Mouse (Mus musculus) embryo, embryonic 10.5 days (tissue): Measurements from ENCODE around the gene Defb25.
A peak's percentile ranks its signal among the peaks of the same experiment; 100 is the strongest.
"Not testable (repeated sequence)": the region's sequence is repeated elsewhere in the genome, so short reads cannot be mapped to it uniquely, and the experiment has no call there.

Source experiments
- DNase-seq: peaks from one replicate; pipeline ENCODE4 v3.0.0-alpha.2; 2015; ENCODE audit warnings: low spot score

Defb25 gene

DNA sequence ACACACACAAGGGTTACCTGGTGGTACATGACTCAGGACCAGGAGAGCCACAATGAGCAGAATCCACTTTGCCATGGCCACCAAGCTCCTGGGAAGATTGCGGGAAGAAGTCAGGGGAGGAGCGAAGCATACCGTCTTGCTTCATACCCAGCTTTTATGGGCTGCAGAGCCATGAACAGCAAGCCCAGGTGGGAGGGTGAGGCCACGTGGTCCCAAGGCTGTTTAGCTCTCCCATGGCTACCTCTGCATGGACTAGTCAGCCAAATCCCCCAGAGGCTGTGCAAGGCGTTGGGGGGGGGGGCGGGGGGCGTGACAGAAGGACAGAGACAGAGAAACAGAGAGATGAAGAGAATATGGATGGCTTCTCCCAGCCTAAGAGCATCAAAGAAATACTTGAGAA, at the start of gene Defb25:
Defb25 (minus strand) TSS at position 101 of the 400 bp plus-strand sequence.
- no peak for DNase-seq

DNA sequence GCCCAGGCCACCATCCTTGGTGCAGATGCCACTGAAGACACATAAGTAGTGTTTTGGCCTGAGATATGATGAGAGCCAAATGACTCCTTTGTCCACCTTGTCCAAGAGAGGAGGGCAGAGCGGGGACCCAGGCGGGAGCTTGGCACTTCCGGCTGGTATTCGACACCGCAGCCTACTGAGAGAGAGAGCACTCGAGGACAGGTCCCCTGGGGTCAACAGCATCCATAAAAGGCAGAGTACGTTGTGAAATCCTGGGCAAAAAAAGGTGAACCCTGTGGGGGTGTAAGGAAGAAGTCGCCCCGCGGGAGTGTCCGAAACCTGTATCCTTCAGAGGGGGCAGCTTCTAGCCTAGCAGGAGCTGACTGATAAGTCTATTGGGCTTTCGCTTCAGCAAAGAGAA, 49.3 kb upstream of the Defb25 start:
- no peak for DNase-seq

DNA sequence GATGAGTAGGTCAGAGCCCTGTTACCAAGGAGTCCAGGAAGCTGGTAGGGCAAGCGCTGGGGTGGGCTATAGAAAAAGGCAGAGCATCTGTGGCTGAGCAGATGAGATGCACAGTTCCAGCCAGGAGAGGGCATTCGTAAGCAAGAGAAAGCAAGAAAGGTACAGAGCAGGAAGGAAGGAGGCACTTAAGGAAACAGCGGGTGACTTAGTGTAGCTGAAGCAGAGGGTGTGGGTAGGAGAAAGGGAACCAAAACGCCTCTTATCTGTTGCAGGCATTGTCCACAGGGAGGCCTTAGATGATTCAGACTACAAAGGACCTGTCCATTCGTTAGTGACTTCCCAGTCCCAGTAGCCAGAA, 48.8 kb upstream of the Defb25 start:
- DNase-seq: peak; percentile 64

DNA sequence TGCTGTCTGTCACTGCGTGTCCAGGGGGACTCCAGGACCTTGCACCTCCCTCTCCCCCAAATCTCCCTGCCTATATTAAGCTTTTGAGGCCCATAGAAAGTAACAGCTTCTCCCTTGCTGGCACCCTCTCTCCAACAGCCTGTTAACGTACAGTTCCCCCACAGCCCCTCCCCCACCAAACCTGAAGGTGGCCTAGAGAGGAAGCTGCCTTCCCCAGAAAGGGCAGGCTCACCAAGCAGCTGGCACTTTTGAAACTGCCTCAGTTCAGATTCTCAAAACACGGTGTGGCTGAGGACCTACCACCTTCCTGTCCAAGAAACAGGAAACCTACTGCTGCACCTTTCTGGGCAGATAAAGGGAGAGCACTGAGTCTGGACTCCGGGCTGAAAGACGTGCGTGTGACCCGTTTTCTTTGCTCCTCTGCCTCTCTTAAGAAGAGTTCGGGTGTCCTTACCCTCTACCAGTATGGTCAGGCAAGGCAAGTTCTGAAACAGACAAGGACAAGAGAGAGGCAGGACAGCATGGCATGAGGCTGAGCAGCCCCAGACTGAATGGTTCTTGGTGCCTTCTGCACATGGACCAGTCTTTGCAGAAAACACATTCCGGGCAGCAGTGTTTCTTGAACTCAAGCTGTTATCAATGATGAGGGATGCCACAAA, 48.3 kb upstream of the Defb25 start:
- no peak for DNase-seq

DNA sequence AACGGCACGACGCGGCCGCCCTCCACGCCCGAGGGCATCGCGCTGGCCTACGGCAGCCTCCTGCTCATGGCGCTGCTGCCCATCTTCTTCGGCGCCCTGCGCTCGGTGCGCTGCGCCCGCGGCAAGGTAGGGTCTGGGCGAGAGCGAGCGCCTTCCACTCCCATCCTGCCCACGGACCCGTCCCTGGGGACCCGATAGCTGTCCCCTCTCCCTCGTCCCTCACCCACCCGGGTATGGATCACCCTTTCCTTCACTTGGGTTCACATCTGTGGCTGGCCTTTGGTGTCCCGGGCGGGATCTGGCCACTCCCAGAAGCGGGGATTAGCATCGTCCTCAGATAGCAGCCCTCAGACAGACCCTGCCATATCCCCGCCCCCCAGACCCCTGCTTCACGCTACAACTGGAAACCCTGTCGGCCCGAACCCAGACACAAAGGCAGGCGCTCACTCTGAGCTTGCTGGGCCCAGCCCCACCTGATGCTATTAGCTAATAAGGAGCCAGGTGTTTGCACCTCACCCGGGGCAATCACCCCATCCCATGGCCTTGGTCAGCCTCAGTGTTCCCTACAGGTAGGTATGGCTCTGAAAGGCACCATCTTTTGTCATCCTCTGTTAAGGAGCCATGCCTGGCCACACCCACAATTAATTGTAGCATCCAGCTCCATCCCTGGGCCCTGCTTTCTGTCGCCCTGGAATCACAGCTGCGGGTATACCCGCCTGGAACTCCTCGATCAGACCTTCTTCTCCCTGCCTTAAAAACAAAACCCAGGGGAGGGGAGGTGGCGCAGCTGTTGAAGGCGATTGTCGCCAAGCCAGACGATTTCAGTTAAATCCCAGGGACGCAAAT, 47.0 kb upstream of the Defb25 start:
- DNase-seq: peak; percentile 75

DNA sequence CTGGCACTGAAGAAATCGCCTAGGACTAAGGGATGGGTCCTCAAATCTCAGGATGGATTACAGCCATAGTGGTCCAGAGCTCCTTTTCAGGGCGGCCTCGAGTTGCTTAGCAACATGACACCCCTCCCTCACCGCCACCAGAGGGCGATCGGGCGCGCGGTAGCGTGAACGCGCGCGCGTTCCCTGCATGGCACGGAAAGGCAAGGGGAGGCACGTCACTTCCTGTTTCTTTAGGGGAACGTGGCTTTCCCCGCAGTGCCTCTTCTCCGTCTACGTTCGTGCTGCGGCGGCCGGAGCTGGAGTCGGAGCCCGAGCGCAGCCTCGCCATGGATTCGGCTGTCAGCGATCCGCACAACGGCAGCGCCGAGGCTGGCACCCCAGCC, 46.4 kb upstream of the Defb25 start, which contains the start of gene H13:
H13 (plus strand) TSS at position 206 of the 383 bp plus-strand sequence.
- DNase-seq: peak; percentile 97

DNA sequence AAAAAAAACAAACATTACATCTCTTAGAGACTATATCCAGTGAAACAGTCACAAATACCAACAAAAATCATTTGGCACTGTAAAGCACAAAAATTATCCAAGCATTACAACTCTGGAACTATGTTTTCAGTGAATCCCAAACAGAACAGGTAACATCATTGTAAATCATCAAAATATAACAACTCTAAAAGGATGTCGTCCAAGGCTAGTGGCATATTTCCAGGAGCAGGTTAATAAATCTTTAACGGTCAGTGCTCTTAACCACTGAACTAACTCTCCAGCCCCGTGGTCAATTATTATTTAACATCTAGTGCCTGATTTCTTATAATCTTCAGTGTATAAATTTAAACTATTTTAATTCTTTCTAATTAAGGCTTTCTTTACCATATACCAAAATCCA, 43.3 kb upstream of the Defb25 start:
- DNase-seq: not testable (repeated sequence)

DNA sequence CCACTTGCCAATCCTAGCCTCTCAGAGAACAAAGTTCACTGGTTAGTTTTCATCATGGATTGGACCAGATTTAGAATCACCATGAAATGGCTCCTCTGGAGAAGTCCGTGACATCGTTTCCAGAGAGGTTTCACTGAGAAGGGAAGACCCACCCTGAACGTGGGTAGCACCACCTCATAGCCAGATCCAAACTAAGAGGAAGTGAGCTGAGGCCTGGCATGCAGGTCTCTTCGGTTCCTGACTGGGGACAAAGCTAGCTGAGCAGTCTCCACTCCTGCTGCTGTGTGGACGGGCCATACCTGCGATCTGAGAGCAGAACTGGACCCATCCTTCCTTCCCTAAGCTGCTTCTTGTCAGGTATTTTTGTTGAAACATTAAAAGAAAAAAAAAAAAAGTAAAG, 38.3 kb upstream of the Defb25 start:
- no peak for DNase-seq

DNA sequence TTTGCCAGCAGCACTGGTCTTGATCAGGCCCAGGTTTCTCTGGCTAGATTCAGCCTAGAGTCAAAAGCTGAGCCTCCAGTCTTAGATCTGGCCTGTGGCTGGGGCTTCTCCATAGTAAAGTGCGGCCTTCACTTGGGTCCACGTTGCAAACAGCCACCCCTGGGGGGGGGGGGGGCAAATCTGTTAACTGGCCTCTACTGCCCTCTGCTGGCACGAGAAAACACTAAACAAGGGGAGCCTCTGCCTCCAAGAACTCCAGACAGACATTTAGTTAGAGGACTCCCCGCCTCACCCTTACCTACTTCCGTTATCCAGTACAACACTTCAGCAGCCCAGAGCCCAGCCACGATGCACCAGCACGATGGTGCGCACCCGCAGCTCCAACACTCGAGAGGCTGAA, 34.5 kb upstream of the Defb25 start:
- peak; percentile 44 for DNase-seq

DNA sequence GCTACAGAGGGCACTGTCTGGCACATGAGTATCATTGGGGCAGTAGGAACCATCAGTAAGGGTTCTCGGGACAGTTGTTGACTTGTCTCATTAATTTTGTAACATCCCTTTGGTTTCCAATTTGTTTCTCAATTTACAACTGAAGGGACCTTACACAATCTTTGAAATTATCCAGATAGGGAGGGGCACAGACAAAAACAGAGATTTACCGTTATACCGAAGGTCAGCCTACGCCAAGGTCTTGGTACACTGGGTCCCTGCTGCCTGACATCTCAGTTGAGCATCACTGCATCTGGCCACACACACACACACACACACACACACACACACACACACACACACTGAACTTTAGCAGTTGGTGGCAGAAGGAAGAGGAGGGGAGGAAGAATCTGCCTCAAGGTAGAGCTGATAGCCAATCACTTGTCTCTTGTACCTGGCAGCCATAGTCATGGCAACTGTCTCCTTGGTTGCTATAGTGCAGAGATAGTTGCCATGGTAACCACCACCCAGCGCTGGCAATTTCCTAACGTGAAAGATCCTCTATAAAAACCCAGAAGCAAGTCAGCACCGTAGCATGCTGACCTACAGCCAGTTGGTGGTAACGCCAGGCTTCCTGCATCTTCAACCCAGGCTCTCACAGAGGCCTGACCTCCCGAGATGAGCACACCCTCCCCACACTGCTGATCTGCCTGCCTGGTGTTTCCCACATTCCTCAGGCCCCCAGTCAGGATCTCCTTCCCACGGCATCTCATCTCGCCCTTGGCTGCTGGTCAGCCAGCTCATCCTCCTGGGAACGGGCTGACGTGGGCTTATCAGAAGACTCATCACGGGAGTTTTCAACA, 31.2 kb upstream of the Defb25 start:
- no peak for DNase-seq

DNA sequence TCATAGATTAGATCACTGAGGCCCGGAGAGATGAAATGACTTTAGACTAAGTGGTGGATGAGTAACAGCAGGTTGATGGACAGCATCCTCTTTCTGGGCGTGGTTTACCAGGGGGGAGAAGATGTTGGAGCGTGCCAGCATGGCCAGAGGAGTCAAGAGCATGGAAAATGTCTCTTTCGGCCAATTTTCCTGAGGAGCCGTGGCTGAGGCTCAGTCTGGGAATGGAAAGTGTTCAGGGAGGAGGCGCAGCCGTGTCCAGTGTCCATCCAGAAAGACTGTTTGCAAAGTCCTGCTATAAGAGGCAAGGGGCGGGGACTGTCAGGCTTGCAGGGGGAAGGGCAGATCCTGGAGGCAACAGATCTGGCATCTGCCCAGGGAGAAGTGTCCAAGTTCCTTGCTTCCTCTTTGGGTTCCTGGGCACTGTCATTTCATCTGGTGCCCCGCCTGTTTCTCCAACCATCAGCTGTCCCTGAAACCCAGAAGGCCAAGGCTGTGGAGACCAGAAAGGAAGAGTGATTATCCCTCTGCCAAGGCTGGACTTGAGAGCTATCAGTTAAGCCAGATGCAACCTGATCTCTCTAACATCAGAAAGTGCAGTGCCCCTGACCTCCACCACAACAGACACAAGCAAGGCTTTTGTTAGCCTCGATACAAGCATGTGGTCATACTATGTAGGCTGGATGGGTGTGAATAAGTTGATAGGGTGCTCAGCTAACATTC, 30.2 kb upstream of the Defb25 start:
- DNase-seq: no peak

DNA sequence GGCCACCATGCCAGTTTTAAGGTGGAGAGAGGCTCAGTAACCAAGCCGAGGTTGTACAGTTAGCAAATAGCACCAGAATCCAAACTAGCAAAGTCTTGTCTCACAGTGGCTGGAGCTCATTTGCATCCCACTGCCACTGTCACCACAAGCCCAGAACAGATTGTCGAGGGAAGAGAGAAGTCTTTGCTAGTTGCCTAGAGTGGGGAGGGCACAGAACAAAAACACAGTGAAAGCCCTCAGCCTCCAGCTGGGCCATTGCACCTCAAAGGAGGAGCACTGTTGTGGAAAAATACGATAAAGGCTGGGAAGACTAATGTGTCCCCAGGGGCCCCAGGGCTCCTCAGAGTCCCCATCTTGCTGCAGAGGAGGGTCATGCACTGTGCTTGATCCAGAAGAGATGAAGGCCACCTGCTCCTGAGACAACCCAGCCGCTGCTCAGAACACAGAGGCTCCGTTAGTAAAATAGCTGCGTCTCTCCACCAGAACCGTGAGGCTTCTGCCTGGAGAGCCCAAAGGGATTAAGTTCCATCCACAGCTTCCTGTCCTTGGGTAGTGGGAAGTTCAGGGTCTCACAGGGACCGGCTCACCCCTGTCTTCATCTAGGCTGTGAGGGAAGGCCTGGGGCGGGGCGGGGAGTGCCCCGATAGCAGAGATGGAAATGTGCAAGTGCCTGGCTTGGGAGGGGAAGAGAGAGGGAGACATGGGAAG, 16.7 kb upstream of the Defb25 start:
- peak; percentile 50 for DNase-seq

DNA sequence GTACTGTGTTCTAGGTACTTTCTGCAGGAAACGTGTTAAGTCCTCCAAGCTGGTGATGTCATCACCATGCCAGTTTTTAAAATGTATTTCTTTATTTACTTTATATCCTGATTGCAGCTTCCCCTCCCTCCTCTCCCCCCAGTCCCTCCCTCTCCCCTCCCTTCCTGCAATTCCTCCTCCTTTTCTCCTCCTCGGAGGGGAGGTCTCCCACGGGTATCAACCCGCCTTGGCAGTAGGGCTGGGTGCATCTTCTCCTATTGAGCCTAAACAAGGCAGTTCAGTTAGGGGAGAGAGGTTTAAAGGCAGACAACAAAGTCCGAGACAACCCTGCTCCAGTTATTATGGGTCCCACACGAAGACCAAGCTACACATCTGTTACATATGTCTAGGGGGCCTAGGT, 16.0 kb upstream of the Defb25 start:
- no peak for DNase-seq

DNA sequence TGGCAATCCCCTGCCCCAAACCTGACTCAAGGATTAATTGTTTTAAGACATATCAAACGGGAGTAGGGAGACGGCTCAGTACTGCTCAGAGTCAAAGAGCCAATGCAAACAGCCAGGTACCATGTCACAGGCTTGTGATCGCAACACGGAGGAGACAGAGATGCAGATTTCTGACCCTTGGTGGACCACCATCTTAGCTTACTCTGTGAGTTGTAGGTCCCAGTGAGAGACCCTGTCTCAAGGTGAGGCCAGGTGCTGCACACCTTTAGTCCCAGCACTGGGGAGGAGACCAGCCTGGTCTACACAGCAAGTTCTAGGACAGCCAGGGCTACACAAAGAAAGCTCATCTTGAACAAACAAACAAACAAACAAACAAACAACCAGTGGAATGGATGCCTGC, 14.5 kb upstream of the Defb25 start:
- DNase-seq: no peak

DNA sequence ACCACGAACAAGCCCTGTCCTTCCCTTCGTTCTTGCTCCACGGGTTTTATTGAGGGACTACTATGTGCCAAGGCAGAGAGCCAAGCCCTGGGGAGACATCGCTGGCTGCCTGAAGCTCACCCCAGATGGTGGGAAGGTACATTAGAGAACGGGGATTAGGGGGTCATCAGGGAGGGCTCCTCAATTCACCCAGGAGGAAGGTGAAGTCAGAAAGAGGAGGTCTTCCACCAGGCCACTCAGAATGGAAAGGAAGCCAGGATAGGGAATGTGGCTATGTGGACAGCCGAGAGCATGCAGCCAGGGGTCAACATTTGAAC, 14.1 kb upstream of the Defb25 start:
- DNase-seq: no peak

DNA sequence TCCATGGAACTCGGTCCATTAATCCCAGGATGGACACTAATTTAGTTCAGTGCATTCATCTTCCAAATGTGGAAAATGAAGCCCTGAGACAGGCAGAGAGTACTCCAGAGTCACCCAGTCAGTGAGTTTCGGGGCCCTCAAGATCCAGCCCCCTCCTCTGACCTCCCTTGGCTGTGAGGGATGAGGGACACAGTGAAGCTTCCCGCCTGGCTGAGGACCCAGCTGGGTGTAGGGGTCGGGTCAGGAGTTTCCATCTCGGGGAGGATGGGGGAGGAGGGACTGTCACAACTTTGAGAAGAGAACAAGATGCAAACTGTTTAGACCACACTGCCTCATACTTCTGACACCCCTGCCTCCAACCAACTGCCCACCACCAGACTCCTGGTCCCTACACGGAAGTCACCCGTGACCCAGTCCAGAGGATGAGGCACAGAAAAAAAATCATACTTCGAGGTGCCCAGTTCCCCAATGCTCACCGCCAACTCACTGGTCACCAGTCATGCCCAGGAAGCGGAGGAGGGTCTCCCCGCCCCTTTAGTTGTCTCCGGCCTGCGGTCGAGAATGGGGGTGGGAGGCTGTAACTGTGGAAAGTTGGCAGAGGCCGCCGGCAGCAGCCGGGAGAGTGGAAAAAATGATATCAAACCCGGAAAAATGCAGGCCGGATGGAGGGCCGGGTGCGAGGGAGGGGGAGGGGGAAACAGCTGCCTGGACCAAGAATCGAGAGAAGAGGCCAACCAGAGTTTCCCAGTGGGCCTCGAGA, 13.6 kb upstream of the Defb25 start:
- DNase-seq: no peak

DNA sequence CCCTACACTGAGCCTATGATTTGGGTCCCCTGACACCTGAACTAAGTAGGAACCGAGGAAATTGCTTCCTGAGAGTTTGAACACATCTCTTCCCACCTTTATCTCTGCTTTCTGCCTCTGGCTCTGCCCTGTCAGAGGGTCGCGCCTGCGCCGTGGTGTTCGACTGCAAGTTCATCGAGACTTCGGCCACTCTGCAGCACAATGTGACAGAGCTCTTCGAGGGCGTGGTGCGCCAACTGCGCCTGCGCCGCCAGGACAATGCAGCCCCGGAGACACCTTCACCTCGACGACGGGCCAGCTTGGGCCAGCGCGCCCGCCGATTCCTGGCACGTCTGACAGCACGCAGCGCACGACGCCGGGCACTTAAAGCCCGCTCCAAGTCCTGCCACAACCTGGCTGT, 11.5 kb upstream of the Defb25 start:
- no peak for DNase-seq

DNA sequence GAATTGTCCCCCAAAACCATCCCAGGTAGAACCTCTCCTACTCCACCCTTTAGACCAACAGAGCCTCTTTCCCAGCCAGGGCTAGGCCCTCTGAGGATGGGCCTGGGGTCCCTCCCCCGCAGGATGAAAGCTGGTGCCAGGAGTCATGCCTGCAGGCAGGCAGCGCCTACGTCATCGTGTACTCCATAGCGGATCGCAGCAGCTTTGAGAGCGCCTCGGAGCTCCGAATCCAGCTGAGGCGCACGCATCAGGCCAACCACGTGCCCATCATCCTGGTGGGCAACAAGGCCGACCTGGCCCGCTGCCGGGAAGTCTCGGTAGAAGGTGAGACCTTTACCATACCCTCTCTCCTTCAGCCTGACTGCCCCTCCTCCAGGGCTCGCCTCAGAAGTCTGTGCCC, 10.5 kb upstream of the Defb25 start:
- no peak for DNase-seq

DNA sequence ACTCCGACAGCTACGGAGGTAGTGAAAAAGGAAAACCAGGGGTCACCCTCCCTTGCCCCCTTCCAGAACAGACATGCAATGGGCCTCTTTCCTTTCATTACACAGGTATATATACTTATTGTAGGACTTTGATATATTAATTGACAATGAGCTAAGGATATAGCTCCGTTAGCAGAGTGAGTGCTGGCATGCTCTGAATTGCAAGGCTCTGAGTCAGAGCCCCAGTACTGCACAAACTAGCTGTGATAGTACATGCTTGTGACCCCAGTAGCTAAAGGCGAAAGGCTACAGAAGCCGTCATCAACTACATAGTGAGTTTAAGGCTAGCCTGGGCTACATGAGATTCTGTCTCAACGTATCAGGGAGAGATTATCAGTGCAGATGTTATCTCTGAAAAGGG, 7.1 kb upstream of the Defb25 start:
- no peak for DNase-seq

DNA sequence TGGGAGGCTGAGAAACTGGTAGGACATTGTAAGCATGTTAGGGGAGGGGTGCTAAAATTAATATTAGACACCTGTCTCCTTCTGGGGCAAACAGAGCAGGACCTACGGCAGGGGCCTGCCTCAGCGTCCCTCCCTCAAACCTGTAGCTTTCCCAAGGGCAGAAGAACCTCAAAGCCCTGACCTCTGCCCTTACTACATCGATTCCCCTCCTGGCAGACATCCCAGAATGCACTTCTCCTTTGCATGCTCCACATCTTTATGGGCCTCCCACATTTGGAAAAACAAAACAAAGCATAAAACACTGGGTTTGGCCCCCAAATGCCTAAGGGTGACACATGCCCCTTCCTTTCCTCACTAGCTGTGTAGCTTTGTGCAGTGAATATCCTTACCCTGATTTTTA, 6.4 kb upstream of the Defb25 start:
- DNase-seq: no peak

DNA sequence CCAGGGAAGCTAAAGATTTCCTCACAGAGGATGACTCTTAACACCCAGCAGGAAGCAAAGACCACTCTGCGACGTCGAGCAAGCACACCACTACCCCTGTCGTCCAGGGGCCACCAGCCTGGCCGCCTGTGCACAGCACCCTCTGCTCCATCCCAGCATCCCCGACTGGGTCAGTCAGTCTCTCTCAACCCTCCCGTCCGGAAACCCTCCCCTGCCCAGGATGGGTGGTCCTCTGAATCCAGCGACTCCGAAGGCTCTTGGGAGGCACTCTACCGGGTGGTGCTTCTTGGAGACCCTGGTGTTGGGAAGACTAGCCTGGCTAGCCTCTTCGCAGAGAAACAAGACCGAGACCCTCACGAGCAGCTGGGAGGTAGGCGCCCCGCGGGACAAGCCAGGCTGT, 5.2 kb upstream of the Defb25 start:
- no peak for DNase-seq
